Mouse (Mus musculus): Measurements from ENCODE around the gene Snai3. TPM values are rescaled to one million over a fixed set of nuclear protein-coding genes. Genes with fewer than 3 reads are reported as not detected.

Gene Snai3
- polyA plus RNA-seq, 1 experiment from 2014 or later = 0.17 TPM

DNA sequence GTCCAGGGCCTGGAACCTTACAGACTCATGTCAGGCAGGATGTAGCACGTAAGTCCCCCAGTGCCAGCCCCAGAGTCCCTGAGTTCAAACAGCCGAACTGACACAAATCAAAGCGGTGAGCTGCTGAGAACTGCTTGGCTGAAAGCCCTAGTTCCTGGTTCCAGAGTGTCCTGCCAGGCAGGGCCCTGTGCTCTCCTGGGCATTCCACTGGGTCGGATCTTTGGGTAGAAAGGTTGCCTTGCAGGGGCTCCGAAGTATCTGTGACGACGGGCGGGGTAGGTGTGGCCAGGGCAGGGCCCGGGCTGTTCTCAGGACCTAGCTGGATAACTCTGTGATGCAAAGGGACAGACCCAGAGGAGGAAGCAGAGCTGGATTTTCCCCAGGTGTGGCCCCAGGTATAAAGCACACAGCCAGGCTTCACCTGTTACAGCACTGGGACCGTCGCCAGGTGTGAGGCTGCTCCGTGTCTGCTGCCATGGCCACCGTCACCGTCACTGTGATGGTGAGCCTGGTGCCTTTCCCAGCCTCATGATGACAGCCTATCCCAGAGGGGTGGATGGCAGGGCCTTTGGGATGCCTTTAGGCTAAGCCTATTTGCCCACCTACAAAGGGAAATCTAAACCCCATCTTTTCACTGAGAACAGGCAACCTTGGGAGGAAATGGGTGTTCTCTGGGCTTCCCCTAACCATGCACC lies 39.0 kb downstream of the Snai3 start, which contains the start of gene Il17c:
Il17c (plus strand) TSS at position 645 of the 695 bp plus-strand sequence.
- no peaks in the 10 kb centered on the region for H3K27me3 ChIP-seq
- POLR2A ChIA-PET = interaction anchor here (1.4 to 1.7 kb wide), 2 partner anchors 10 to 53 kb away, joined by 4 to 7 read pairs; no protein-coding TSS in a partner anchor
- CTCF ChIA-PET = no interaction called here
- ATAC-seq (no peak), DNase-seq (ENCODE audit: low read depth, low spot score) (no peak)
- no peak for TF ChIP-seq CTCF (IDR thresholded peaks at IDR 0.05)
- in situ Hi-C loops (cut with MboI; ENCODE audit: low pct_unique_long_range_greater_than_20kb) = no loop called here

- ATAC-seq = no peak
- POLR2A ChIA-PET = no interaction called here
- DNase-seq (ENCODE audit: low read depth, low spot score) = no peak
- H3K27me3 ChIP-seq = no peaks in the 10 kb centered on the region
- in situ Hi-C loops (cut with MboI; ENCODE audit: low pct_unique_long_range_greater_than_20kb) = no loop called here
- CTCF ChIA-PET = no interaction called here
- no peak for TF ChIP-seq CTCF (IDR thresholded peaks at IDR 0.05)
These were observed 40.5 kb downstream of the Snai3 start for GRCm38 (mm10) chr8:122419881-122420555.

DNA sequence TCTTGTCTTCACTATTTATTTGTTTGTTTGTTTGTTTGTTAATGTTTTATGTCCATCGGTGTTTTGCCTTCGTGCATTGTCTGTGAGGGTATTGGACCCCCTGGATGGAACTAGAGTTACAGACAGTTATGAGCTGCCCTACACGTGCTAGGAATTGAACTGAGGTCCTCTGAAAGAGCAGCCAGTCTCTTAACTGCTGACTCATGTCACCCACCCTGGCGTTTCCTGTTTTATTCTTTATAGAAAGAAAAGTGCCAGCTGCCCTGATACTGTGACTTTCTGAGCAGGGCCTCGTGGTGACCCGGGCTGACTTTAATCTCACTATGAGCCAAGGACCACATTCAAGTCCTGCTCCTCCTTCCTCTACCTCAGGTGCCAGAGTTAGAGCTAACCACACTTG lies 45.0 kb downstream of the Snai3 start:
- in situ Hi-C loops (cut with MboI; ENCODE audit: low pct_unique_long_range_greater_than_20kb) = no loop called here
- ChIA-PET POLR2A (no interaction called here), CTCF (no interaction called here)
- DNase-seq (ENCODE audit: low read depth, low spot score) (no peak), ATAC-seq (no peak)
- H3K27me3 ChIP-seq = no peaks in the 10 kb centered on the region
- TF ChIP-seq CTCF (IDR thresholded peaks at IDR 0.05) = no peak

GRCm38 (mm10) chr8:122414311-122414710 lies 46.2 kb downstream of the Snai3 start:
- in situ Hi-C loops (cut with MboI; ENCODE audit: low pct_unique_long_range_greater_than_20kb) = no loop called here
- DNase-seq (ENCODE audit: low read depth, low spot score) (no peak), ATAC-seq (no peak)
- POLR2A ChIA-PET = no interaction called here
- CTCF ChIA-PET = no interaction called here
- TF ChIP-seq CTCF (IDR thresholded peaks at IDR 0.05) = no peak
- no peaks in the 10 kb centered on the region for H3K27me3 ChIP-seq

- no peaks in the 10 kb centered on the region for H3K27me3 ChIP-seq
- ChIA-PET CTCF (no interaction called here), POLR2A (no interaction called here)
- no peak for DNase-seq (ENCODE audit: low read depth, low spot score)
- in situ Hi-C loops (cut with MboI; ENCODE audit: low pct_unique_long_range_greater_than_20kb) = no loop called here
- no peak for TF ChIP-seq CTCF (IDR thresholded peaks at IDR 0.05)
- ATAC-seq = no peak
These were observed 52.9 kb downstream of the Snai3 start for GRCm38 (mm10) chr8:122407678-122408077.

DNA sequence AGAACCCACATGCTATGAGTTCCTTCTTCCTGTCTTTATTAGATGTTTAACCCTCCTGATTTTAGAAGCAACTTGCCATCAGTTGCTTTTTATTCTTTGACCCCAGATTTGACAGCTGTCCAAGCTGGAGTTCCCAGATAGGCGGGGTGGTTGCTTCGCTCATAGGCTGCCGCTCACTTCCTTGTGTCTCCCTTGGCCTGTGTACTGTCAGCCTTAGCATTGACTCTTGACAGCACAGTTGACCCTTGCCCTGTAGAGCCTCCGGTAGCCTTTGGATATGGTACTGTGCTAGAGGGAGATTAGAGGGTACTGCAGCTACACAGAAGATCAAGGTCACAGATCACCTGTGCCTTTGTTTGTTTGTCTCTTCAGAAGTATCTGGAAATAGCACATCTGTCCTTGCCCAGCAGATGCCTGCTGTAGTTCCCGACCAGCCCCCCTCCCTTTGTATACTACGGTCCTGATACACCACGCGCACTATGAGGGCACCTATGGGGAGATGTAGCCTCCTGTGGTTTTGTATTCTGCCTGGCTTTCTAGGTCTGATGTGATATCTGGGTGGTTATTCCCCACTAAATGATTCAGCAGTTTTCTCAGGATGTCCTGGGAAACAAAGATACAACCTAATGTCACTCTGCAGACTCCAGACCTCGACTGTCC lies 55.3 kb downstream of the Snai3 start:
- H3K27me3 ChIP-seq = no peaks in the 10 kb centered on the region
- in situ Hi-C loops (cut with MboI; ENCODE audit: low pct_unique_long_range_greater_than_20kb) = no loop called here
- TF ChIP-seq CTCF (IDR thresholded peaks at IDR 0.05) = no peak
- ATAC-seq (no peak), DNase-seq (ENCODE audit: low read depth, low spot score) (no peak)
- CTCF ChIA-PET = no interaction called here
- POLR2A ChIA-PET = interaction anchor here (0.8 kb wide), 1 partner anchor 12 kb away, joined by 3 read pairs; no protein-coding TSS in a partner anchor

Other genes starting within 250 kb of the Snai3 start
- gene Zfpm1, start 178.6 kb downstream of the Snai3 start, polyA plus RNA-seq (2021) = 17.8 TPM
- gene Trhr2, start 100.0 kb downstream of the Snai3 start, polyA plus RNA-seq (2021) = 0.23 TPM
- 54.1 TPM for gene Zc3h18, start 84.1 kb downstream of the Snai3 start, polyA plus RNA-seq (2021)
- gene Il17c, start 38.7 kb downstream of the Snai3 start, polyA plus RNA-seq (2021) = 0.39 TPM
- 288 TPM for gene Cyba, start 27.8 kb downstream of the Snai3 start, polyA plus RNA-seq (2021)
- 21.9 TPM for gene Mvd, start 17.3 kb downstream of the Snai3 start, polyA plus RNA-seq (2021)
- gene Rnf166, start 15.3 kb upstream of the Snai3 start, polyA plus RNA-seq (2021) = 41.5 TPM
- gene Ctu2, start 15.4 kb upstream of the Snai3 start, polyA plus RNA-seq (2021) = 27.4 TPM
- gene Piezo1, start 90.6 kb upstream of the Snai3 start, polyA plus RNA-seq (2021) = 253 TPM
- gene Cdt1, start 107.3 kb upstream of the Snai3 start, polyA plus RNA-seq (2021) = 24.2 TPM
- 224 TPM for gene Aprt, start 116.2 kb upstream of the Snai3 start, polyA plus RNA-seq (2021)
- gene Galns, start 150.7 kb upstream of the Snai3 start, polyA plus RNA-seq (2021) = 60.3 TPM
- 99.5 TPM for gene Trappc2l, start 150.9 kb upstream of the Snai3 start, polyA plus RNA-seq (2021)
- 0.05 TPM for gene Pabpn1l, start 162.0 kb upstream of the Snai3 start, polyA plus RNA-seq (2021)
- 0.26 TPM for gene Cbfa2t3, start 238.4 kb upstream of the Snai3 start, polyA plus RNA-seq (2021)